Mouse (Mus musculus): Measurements from ENCODE around the gene Fgfr2.

DNA sequence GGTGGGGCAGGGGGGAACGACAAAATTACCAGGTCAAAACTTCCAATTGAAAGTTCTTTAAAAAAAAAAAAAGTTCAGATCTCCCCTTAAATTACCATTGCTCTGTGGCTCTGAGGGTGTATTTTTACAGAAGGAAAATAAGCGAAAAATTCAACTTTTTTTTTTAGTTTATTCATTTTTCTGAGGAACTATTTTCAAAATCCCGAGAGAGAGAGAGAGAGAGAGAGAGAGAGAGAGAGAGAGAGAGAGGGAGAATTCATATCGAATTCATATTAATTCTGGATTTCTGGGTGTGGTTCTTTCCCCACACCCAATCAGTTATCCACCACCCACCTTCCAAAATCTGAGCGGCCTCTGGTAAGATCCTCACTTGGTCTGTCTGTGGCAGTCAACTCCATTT, 1578.3 kb downstream of the Fgfr2 start:
- TF ChIP-seq CTCF (conservative IDR thresholded peaks at IDR 0.05; ENCODE audit: low read length) (no peak), NANOG (IDR thresholded peaks at IDR 0.05; ENCODE audit: borderline replicate concordance, low read length) (no peak)

All from E14TG2a.4 (cell line).